Mouse (Mus musculus): ENCODE results near the gene Sprr2k.
"Not testable (repeated sequence)": the region's sequence is repeated elsewhere in the genome, so short reads cannot be mapped to it uniquely, and the experiment has no call there.

The Sprr2k gene

DNA sequence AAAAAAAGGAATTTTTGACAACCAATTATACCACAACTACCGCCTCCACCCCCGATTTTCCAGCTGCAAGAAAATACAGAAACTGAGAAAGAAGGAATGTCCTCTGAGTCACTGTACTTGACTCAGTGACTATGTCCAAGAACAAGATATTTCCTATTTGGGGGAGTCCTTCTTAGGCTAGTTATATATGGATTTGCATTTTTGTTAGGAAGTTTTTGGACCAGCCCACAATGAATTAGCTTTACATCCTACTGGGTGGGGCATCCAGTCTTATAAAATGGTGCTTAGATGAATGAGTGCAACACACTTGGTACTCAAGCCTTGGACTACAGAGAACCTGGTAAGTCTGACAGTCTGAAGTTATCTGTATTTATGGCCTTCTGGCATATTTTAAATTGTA is at the start of gene Sprr2k:
Sprr2k (plus strand) TSS at position 301 of the 400 bp plus-strand sequence.
- DNase-seq: no peak

DNA sequence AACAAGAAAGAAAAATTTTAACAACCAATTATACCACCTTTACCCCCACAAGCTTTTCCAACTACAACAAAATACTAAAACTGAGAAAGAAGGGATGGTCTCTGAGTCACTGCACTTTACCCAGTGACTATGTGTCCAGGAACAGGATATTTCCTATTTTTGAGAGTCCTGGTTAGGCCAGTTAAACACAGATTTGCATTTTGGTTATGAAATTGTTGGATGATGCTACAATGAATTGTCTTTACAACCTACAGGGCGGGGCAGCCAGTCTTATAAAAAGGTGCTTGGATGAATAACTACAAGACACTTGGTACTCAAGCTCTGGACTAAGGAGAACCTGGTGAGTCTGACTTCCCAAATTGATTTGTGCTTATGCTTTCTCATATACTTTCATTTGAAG is 47.0 kb upstream of the Sprr2k start, which contains the start of gene Sprr2h:
Sprr2h (plus strand) TSS at position 301 of the 400 bp plus-strand sequence.
- DNase-seq: no peak

GRCm38 (mm10) chr3:92394301-92394700 is 38.1 kb upstream of the Sprr2k start:
- no peak for DNase-seq

DNA sequence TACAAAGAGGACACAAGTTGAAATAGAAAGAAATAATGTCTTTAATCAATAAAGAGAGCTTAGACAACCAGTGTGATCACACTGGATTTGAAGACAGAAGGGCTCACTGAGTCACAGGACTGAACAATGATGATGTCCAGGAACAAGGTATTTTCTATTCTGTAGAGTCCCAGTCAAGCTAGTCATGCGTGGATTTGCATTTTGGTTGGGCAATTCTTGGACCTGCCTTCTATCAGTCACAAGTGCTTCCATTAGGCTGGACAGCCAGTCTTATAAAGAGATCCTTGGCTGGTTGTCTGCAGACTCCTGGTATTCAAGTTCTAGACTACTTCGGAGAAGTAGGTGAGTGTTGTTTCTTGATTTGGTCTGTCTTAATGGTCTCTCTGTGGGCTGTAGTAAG is 24.7 kb upstream of the Sprr2k start, which contains the start of gene Sprr2i:
Sprr2i (plus strand) TSS at position 301 of the 400 bp plus-strand sequence.
- DNase-seq: no peak

GRCm38 (mm10) chr3:92417782-92418181 is 14.6 kb upstream of the Sprr2k start, which contains the start of gene Sprr2j-ps:
Gene Sprr2j-ps (plus strand): TSS chr3:92418082.
- no peak for DNase-seq

- DNase-seq: no peak
Observed at GRCm38 (mm10) chr3:92429323-92429722, 3.1 kb upstream of the Sprr2k start, which contains the start of gene Gm9774. Gene Gm9774 (minus strand): TSS chr3:92429423.

GRCm38 (mm10) chr3:92438689-92439088 is 6.3 kb downstream of the Sprr2k start, which contains the start of gene Sprr1b:
Gene Sprr1b (minus strand): TSS chr3:92438789.
- no peak for DNase-seq

DNA sequence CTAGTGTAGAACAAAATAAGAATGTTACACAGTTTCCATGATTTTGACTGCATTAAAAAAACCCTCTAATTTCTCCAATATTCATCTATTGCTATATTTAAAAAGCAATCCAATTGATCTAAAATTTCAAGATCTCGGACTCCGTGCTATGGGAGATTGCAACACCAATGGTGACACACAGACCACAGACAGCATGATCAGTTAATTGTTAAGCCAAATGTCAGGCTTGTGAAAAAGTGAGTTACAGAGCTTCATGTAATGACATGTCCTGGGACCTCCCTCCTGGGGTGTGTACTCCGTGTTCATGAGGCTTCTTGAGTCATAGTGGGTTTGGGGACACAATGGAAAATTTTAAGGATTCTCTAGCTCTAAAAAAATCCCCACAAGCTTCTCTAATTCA is 7.8 kb downstream of the Sprr2k start:
- DNase-seq: no peak

GRCm38 (mm10) chr3:92455151-92455550 is 22.8 kb downstream of the Sprr2k start:
- no peak for DNase-seq

DNA sequence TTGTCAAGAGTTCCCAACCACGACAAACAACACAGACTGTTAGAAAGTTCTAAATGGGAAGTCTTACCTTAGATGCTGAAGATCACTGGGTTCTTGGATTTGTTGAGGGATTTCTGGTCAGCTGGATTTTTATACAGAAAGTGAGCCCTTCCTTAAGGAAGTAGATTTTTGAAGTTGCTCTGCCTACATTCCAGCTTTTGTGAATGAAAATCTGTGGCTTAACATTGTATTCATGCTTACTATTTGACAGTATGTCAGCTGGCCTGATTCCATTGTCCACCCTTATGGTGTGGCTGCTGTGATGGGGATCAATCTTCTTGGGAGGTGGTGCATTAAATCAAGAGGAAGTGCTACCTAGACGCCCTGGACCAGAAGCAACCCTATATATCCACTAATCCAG is 26.2 kb downstream of the Sprr2k start, which contains the start of gene Sprr3:
Sprr3 (minus strand) TSS at position 101 of the 400 bp plus-strand sequence.
- no peak for DNase-seq

- DNase-seq: no peak
Observed at GRCm38 (mm10) chr3:92466576-92466975, 34.2 kb downstream of the Sprr2k start.

GRCm38 (mm10) chr3:92467424-92467823 is 35.0 kb downstream of the Sprr2k start:
- DNase-seq: no peak

- no peak for DNase-seq
Observed at GRCm38 (mm10) chr3:92470111-92470510, 37.7 kb downstream of the Sprr2k start.

- DNase-seq: not testable (repeated sequence)
Observed at GRCm38 (mm10) chr3:92481249-92481648, 48.9 kb downstream of the Sprr2k start.

All from lung, postnatal 14 days (tissue).